Mouse (Mus musculus) myocyte (in vitro differentiated cells): Measurements from ENCODE around the gene Arhgap33.

Source experiments
- CEBPB ChIP-seq: IDR thresholded peaks from 2 replicates; pipeline ENCODE4 v1.6.1; 2011; ENCODE audit warnings: mild to moderate bottlenecking, moderate library complexity; ENCODE audit not compliant: poor library complexity, insufficient read depth, severe bottlenecking
- E2F4 ChIP-seq: IDR thresholded peaks from one replicate; pipeline ENCODE4 v1.6.1; 2011; ENCODE audit warnings: mild to moderate bottlenecking, control low read depth, moderate library complexity; ENCODE audit not compliant: insufficient read depth
- MAX ChIP-seq: IDR thresholded peaks from one replicate; pipeline ENCODE4 v1.6.1; 2011; ENCODE audit warnings: low read depth, mild to moderate bottlenecking, control low read depth
- MYOD1 ChIP-seq, 3 experiments: IDR thresholded peaks; one replicate each; pipeline ENCODE4 v1.6.1; 2011; ENCODE audit warnings: control low read depth in 2 of 3, low read depth in 2 of 3, mild to moderate bottlenecking in 2 of 3, moderate library complexity in 1 of 3; ENCODE audit not compliant: insufficient read length in 2 of 3, control insufficient read depth in 1 of 3
- MYOG ChIP-seq, 3 experiments: IDR thresholded peaks; one replicate each; pipeline ENCODE4 v1.6.1; 2011; ENCODE audit warnings: control low read depth in 2 of 3, low read depth in 2 of 3, mild to moderate bottlenecking in 2 of 3; ENCODE audit not compliant: insufficient read length in 2 of 3, control insufficient read depth in 1 of 3, insufficient read depth in 1 of 3
- POLR2A ChIP-seq: IDR thresholded peaks from one replicate; pipeline ENCODE4 v1.6.1; 2011; ENCODE audit warnings: low read depth, mild to moderate bottlenecking, control low read depth, moderate library complexity; ENCODE audit not compliant: insufficient read length
- POLR2AphosphoS2 ChIP-seq: IDR thresholded peaks from one replicate; pipeline ENCODE4 v1.6.1; 2011; ENCODE audit warnings: low read depth, control low read depth; ENCODE audit not compliant: insufficient read length
- REST ChIP-seq: IDR thresholded peaks from one replicate; pipeline ENCODE4 v1.6.1; 2011; ENCODE audit warnings: mild to moderate bottlenecking, control low read depth, moderate library complexity; ENCODE audit not compliant: insufficient read depth, insufficient read length
- SRF ChIP-seq: IDR thresholded peaks from one replicate; pipeline ENCODE4 v1.6.1; 2011; ENCODE audit warnings: low read depth; ENCODE audit not compliant: control insufficient read depth, insufficient read length
- TCF12 ChIP-seq: IDR thresholded peaks from one replicate; pipeline ENCODE4 v1.6.1; 2011; ENCODE audit warnings: mild to moderate bottlenecking, control low read depth; ENCODE audit not compliant: poor library complexity, insufficient read depth, severe bottlenecking
- TCF3 ChIP-seq: IDR thresholded peaks from one replicate; pipeline ENCODE4 v1.6.1; 2011; ENCODE audit warnings: low read depth, control low read depth; ENCODE audit not compliant: insufficient read length
- USF1 ChIP-seq: IDR thresholded peaks from one replicate; pipeline ENCODE4 v1.6.1; 2011; ENCODE audit warnings: low read depth, mild to moderate bottlenecking, control low read depth, moderate library complexity

GRCm38 (mm10) chr7:30531291-30531815 lies 3.5 kb downstream of the Arhgap33 start:
- TF ChIP-seq TCF12 (no peak), REST (no peak), POLR2A (peak; percentile 61), E2F4 (no peak), POLR2AphosphoS2 (peak; percentile 71), USF1 (no peak), MYOD1 (IDR thresholded peaks at IDR 0.05; ENCODE audit: control insufficient read depth in 1 of 3, insufficient read length in 2 of 3, low read depth in 2 of 3) (no peak), MYOG (IDR thresholded peaks at IDR 0.05; ENCODE audit: control insufficient read depth in 1 of 3, insufficient read depth in 1 of 3, insufficient read length in 2 of 3, low read depth in 2 of 3) (no peak), MAX (no peak), TCF3 (no peak), SRF (no peak), CEBPB (no peak)
